Mouse (Mus musculus) mouse trophoblast stem cell (cell line): ENCODE measurements at regions not wholly inside any gene's neighbourhood (a gene's known extent, or its start where the extent isn't known, plus 50 kb on each side); places are given as distances from the start of the nearest gene placed in this dataset.

Experiments used
- in situ Hi-C, 2 experiments: fragments of 300-500 bp; cut with MseI, MboI; formaldehyde crosslinking; loops; 2 replicates in 1 of 2; 3 replicates in 1 of 2; pipeline ENCODE4 v1.15.1; 2025

- in situ Hi-C loops: no loop called here
Measured at GRCm38 (mm10) chr12:32735224-32735623, 84.1 kb upstream of the Nampt start.

GRCm38 (mm10) chr12:32741465-32741864 lies 77.9 kb upstream of the Nampt start:
- in situ Hi-C loops: no loop called here

GRCm38 (mm10) chr12:32757441-32758119 lies 61.8 kb upstream of the Nampt start:
- in situ Hi-C loops: no loop called here

DNA sequence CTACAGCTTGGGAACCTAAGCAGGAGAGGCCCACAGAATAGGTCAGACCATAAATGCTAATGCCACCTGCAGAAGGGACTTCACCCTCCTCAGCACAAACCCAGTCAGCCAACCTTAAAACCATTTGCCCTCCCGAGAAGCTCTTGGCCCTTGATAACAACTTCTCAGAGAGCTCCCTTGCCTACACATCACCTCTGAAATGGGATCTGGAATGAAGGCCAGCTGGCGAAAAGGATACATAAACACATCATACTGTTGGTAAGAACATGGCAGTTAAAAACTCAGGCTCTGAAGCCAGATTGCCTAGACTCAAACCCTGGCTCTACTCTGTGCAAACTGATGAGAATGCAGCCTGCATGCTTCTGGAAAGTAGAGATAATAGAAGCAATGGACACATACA lies 61.2 kb upstream of the Nampt start:
- in situ Hi-C loops: no loop called here

DNA sequence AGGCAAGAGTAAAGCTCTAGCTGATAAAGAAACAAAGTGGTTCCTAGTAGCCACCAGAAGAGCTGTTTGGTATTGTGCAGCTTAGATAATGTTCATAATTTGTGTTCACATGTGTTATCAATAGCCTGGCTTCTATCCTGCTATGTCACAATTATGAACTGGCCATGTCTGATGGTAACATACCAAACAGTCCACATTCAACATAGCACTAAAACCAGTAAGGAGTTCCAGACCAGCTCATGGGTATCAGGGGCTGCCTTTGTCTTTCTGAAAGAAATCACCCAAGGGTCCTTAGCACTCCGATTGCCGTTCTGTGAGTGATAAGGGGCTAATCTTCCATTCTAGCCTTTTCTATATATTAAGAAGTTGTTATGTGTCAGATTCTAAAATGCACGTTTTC lies 58.7 kb upstream of the Nampt start:
- in situ Hi-C loops: no loop called here

DNA sequence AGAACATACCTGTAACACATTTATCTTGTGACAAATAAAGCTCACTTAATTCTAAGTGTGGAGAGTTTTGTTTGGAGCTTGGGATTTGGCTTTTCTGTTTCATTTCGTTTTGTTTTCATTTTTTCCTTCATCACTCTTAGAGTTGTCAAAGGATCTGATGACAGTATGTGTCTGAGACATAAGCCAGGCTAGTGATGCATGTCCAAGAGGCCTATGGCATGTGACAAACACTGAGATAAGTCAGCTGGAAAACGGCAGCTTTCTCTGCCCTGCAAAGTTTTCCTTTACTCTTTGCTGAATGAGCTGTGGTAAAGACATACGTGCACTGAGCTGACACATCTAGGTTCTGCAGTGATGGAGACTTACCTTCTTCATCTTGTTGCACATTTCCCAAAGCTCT lies 58.3 kb upstream of the Nampt start:
- in situ Hi-C loops: no loop called here

GRCm38 (mm10) chr12:32764271-32764670 lies 55.1 kb upstream of the Nampt start:
- in situ Hi-C loops: no loop called here

GRCm38 (mm10) chr12:32764747-32765146 lies 54.6 kb upstream of the Nampt start:
- in situ Hi-C loops: no loop called here

- in situ Hi-C loops: no loop called here
Measured at GRCm38 (mm10) chr12:32765861-32766260, 53.5 kb upstream of the Nampt start.

DNA sequence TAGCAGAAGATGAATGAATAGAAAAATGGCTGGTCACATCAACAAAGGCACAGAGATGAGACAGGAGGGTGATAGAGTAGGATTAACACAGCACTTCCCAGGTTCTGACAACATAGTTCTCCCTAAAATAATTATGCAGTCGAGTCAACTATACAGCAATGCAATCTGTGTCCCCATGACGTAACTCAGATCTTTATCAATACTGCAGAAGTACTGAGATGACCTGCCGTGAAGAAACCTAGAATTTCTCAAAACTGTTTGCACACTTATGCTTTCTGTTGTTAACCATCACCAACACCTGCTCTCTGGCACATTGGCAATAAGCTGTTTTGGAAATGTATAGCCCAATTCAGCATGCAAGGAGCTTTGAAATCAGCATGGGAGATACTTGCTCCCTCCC lies 52.8 kb upstream of the Nampt start:
- in situ Hi-C loops: no loop called here

GRCm38 (mm10) chr12:32767206-32768081 lies 51.9 kb upstream of the Nampt start:
- in situ Hi-C loops: no loop called here

DNA sequence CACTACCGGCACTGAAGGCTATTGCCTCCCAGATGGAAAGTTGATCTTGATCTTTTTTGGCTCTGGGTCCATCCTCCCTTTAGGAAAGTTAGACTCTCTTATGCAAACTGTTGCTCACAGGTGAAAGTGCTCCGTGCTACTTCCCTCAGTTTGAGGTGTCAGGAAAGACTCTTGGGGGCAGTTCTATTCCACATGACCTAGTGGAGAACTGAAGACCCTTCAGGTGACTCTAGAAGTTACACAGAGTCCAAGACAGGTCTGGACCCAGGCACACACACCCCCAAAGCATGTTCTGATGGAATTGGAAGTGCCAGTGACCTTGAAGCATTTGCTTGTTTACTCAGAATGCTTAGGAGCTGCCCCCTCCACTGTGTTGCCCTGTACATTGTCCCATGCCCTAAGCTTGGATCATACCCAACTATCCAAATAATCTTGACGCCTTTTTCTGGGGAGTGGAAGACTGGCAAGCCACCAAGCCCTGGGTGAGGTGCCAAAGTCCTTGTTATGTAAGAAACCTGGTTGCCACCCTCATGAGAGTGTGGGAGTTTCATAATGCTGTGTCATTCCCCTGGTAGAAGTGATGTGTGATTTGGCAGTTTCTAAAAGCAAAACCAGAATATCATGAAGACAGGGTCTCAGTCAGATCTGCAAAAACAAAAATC lies 51.1 kb upstream of the Nampt start:
- in situ Hi-C loops: no loop called here

DNA sequence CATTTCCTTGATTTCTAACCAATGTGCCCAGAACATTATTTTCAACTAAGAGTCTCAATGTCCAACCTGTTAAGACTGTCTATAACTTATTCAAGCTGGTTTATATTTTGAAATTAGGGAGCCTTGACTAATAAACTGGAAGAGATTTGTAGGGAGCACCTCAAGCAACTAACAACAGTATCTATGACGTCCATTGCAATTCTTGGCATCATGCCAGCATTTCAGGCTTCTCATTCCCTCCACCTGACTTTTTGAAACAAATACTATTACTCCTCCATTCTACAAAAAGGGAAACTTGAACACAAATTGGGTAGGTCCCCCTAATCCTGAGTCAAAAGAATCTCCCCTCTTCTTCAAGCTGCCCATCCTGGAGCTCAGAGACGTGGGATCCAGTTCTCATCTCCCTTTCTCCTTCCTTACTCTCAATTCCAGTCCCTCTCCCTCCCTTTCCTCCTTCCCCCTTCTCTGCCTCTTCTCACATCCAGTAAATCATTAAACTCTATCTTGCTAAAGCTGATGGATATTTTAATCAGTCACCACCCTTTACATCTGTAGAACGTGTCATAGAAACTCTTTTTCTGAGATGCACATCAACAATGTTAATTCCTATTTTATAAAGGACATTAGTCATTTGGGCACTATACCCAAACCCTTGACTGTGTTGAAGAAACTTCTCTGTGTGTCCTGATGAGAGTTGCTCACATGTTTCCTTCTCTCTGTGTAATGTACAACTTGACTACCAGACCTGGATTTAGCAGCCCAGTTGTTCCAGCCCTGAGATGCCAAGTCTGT lies 50.4 kb upstream of the Nampt start:
- in situ Hi-C loops: no loop called here
